Mouse (Mus musculus): ENCODE measurements around the gene Olfr169. TPM values are rescaled to one million over a fixed set of nuclear protein-coding genes. Genes with fewer than 3 reads are reported as not detected.
"Not testable (repeated sequence)": the region's sequence is repeated elsewhere in the genome, so short reads cannot be mapped to it uniquely, and the experiment has no call there.

The Olfr169 gene
- not detected for total RNA-seq (2021)

DNA sequence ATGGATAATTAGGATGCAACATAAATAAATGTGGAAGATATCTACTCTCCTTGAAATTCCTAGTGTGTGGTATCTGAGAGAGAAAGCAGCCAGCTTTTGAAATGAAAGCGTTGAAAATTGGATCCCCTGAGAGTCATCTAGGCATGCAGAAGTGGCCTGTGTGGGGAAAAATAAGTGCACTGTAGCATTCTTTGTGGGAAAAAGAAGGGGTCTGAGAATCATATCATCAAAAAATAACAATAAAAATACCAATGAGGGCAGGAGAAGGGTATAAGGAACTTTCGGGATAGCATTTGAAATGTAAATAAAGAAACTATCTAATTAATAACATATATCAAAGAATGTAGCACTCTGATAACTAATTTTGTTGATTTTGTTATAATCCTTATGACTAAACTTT lies at the start of gene Olfr169:
TSS of gene Olfr169 (minus strand) at position 101 of the 400 bp plus-strand sequence.
- DNase-seq (ENCODE audit: extremely low spot score in 1 of 2, low spot score in 1 of 2), result not testable (repeated sequence)

DNA sequence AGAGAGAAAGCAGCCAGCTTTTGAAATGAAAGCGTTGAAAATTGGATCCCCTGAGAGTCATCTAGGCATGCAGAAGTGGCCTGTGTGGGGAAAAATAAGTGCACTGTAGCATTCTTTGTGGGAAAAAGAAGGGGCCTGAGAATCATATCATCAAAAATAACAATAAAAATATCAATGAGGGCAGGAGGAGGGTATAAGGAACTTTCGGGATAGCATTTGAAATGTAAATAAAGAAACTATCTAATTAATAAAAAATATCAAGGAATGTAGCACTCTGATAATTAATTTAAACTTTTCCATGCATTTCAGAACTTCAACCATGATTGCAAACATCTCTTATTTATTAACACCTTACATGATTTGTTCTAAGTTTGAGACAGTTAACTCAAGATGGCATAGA lies 40.2 kb upstream of the Olfr169 start, which contains the start of gene Olfr170:
TSS of gene Olfr170 (minus strand) at position 101 of the 400 bp plus-strand sequence.
- DNase-seq (ENCODE audit: extremely low spot score in 1 of 2, low spot score in 1 of 2), result not testable (repeated sequence)

DNA sequence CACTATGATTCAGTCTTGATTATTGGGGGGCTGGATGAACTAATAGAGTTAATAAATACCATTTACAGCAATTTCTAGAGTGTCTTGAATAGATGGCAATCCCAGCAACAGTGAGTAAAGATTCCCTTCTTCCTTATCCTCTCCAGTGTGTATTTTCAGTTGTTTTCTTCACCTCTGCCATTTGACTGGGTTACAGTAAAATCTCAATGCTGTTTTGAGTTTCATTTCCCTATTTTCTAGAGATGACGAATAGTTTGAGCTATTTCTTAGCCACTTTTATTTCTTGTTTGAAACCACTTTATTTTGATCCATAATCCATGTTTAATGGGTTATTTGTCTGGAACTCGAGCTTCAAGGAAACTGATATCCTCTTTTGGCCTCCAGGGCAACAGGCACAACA lies 31.6 kb upstream of the Olfr169 start:
- no peak for DNase-seq (ENCODE audit: extremely low spot score in 1 of 2, low spot score in 1 of 2)

DNA sequence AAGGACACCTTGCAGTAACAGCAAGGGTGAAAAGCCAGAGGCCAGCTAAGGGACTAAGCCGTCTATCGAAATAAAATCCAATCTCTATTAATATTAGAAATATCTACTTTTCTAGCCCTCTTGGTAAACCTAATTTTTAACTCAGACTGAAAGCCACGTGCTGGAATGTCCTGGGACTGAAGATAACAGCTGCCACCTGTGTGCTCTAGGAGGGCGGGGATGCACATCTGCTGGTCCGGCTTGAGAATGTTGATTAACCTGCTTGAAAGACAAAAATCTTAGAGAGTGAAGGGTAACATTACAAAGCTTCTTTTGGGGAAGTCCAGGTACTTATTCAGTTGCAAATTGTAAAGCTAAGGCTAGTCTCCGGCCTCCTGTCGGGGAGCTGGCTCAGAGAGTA lies 18.2 kb downstream of the Olfr169 start:
- DNase-seq (ENCODE audit: extremely low spot score in 1 of 2, low spot score in 1 of 2), result not testable (repeated sequence)

DNA sequence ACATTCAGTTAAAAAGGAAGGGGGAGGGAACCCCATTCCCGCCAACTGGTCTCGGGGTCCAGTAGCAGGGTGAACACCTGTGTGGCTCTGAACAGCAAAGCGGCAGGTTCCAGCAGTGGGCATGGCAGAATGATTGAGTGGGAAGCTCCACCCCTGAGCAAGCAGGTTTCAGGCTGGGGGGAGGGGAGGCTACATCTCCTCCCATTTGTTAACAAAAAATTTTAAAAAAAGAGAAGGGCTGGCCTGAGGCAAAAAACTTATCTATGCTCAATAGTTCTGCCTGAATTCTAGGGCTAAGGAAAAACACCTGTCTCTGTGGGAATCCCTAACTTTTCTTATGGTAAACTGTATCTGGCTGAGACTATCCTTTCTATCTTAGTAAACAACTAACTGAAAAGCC lies 19.4 kb downstream of the Olfr169 start:
- not testable (repeated sequence) for DNase-seq (ENCODE audit: extremely low spot score in 1 of 2, low spot score in 1 of 2)

- DNase-seq (ENCODE audit: extremely low spot score in 1 of 2, low spot score in 1 of 2), result no peak
Observed at GRCm38 (mm10) chr16:19535455-19535854, 36.2 kb downstream of the Olfr169 start, which contains the start of gene Olfr168. Gene Olfr168, minus strand, starts transcription at chr16:19535555.

- no peak for DNase-seq (ENCODE audit: extremely low spot score in 1 of 2, low spot score in 1 of 2)
Observed at GRCm38 (mm10) chr16:19522166-19522565, 49.4 kb downstream of the Olfr169 start, which contains the start of gene Olfr167. Gene Olfr167, minus strand, starts transcription at chr16:19522266.

Other genes with a start within 250 kb of the Olfr169 start
- gene Olfr165, start 148.7 kb downstream of the Olfr169 start, total RNA-seq (2021), result not detected
- not detected for gene Olfr166, start 88.1 kb downstream of the Olfr169 start, total RNA-seq (2021)
- gene Olfr167, start 49.5 kb downstream of the Olfr169 start, total RNA-seq (2021), result not detected
- not detected for gene Olfr168, start 36.3 kb downstream of the Olfr169 start, total RNA-seq (2021)
- not detected for gene Olfr170, start 40.1 kb upstream of the Olfr169 start, total RNA-seq (2021)
- gene Olfr171, start 58.1 kb upstream of the Olfr169 start, total RNA-seq (2021), result not detected
- under 1 TPM in 1 of 2 experiments, not detected in 1; 0.15 TPM for gene Lamp3, start 134.6 kb upstream of the Olfr169 start, total RNA-seq (2021)
- gene B3gnt5, start 188.4 kb upstream of the Olfr169 start, total RNA-seq (2021), result 1 to 10 TPM in 1 of 2 experiments, under 1 TPM in 1; 0.91 to 1.1 TPM